Mouse (Mus musculus) 3134 (cell line): ENCODE results near the gene Cend1.
"Not testable (repeated sequence)": the region's sequence is repeated elsewhere in the genome, so short reads cannot be mapped to it uniquely, and the experiment has no call there.

Source experiments
- DNase-seq: peaks from one replicate; pipeline ENCODE4 v3.0.0-alpha.2; 2011; ENCODE audit warnings: low spot score; ENCODE audit not compliant: insufficient read length; ENCODE audit errors: extremely low read depth

Cend1 gene

DNA sequence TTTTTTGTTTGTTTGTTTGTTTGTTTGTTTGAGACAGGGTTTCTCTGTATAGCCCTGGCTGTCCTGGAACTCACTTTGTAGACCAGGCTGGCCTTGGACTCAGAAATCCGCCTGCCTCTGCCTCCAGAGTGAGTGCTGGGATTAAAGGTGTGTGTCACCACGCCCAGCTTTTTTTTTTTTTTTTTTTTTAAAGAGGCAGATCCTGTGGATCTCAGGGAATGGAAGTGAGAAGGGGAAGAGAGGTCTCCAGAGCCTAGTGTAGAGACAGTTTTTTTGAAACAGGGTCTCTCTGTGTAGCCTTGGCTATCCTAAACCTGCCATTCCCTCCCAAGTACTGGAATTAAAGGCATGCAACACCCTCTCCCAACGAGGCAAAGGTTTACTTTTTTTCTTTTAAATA is 17.1 kb upstream of the Cend1 start:
- not testable (repeated sequence) for DNase-seq

DNA sequence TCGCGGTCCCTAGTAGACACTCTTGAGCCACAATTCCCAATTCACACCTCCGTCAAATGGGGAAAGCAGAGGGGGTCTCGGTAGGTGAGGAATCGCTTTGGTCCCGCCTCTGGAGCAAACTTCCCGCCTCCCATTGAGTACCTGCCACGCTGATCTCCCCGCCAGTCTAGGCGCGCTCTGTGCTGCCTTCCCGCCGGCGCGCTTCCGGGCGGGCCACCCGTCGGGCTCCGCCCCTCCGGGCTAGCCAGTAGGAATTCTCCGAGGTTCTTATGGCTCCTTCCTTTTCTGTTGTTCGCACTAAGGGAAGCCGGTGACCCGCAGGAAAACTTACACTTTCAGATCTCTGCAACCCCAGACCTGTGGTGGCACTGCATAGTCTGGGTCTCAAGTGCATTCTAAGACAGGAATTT is 14.5 kb upstream of the Cend1 start, which contains the start of gene Pidd1:
Pidd1 (minus strand) TSS at position 198 of the 410 bp plus-strand sequence.
- peak; percentile 91 for DNase-seq

- peak; percentile 73 for DNase-seq
These were observed 14.0 kb upstream of the Cend1 start for GRCm38 (mm10) chr7:141443081-141443821.

- no peak for DNase-seq
These were observed 12.9 kb upstream of the Cend1 start for GRCm38 (mm10) chr7:141442199-141442598.

- DNase-seq = no peak
These were observed 12.2 kb upstream of the Cend1 start for GRCm38 (mm10) chr7:141441460-141441859.

- no peak for DNase-seq
These were observed 11.3 kb upstream of the Cend1 start for GRCm38 (mm10) chr7:141440613-141441012.

GRCm38 (mm10) chr7:141439811-141440210 is 10.5 kb upstream of the Cend1 start:
- DNase-seq = no peak

GRCm38 (mm10) chr7:141439140-141439679 is 9.9 kb upstream of the Cend1 start:
- DNase-seq = no peak

DNA sequence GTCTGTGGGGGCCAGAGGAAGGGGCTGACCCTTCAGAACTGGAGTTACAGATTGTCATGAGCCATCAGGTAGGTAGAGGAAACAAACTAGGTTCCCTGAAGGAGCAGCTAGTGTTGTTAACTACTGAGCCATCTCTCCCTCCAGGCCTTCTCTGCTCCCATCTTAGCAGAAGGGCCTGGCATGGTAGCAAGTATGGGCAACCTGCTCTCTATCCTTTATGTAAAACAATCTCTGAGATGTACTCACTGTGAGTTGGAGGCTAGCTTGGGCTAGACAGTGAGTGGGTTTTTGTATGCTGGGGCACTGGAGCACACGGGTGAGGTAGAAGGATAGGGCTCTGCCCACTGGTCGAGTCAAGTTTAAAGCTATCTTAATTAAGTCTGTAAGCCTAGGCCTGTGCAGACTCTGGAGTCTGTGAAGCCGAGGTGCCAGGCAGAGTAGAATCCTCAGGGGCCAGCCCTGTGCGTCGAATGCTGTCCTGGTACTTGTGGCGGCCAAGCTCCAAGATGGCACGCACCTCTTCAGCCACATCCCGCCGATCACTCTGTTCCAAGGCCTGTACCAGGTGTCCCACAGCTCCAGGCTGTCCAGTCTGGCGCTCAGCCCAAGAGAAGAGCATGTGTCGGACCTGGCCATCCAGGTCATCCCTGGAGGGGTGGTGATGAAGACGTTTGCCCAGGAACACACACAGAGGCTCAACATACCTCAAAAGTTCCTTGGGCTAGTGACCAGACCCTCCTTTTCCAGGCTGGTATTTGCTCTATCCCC is 9.1 kb upstream of the Cend1 start:
- no peak for DNase-seq

GRCm38 (mm10) chr7:141437178-141438120 is 8.2 kb upstream of the Cend1 start, which contains the start of gene Slc25a22:
Gene Slc25a22, minus strand, starts transcription at chr7:141437892.
- peak; percentile 87 for DNase-seq

DNA sequence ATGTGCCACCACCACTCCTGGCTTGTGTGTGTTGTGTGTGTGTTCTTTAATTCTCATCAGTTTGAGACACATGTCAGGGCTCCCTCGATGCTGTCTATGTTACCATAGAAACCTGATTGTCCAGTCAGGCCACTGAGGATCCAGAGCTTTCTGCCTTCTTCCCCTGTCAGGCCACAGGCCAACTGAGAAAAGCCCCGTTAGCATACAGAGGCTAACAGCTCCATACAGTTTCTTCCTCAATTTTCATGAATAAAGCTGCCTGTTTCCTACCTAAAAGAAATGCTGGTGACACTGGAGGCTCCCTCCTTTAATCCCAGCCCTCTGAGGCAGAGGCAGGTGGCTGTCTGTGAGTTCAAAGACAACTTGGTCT is 7.2 kb upstream of the Cend1 start:
- no peak for DNase-seq

GRCm38 (mm10) chr7:141435856-141436522 is 6.7 kb upstream of the Cend1 start:
- no peak for DNase-seq

GRCm38 (mm10) chr7:141435129-141435855 is 6.0 kb upstream of the Cend1 start:
- peak; percentile 64 for DNase-seq

DNA sequence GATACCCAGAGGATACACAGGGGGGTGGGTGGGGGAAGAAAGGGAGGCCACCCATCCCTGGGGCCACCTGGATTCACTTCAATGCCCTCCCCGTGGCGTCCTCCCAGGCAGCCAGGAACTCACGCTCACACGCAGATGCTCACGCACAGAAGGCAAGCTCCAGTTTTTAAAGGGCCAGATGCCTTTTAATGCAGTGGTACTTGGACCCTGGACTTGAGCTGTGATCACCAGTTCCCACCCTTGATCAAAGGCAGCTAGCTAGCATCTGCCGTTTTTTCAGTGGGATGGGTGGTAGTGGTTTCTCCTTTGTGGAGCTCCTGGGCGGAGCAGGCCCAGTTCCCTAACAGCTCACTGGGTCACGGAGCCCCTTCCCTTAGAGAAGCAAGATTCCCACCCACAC is 5.2 kb upstream of the Cend1 start:
- no peak for DNase-seq

DNA sequence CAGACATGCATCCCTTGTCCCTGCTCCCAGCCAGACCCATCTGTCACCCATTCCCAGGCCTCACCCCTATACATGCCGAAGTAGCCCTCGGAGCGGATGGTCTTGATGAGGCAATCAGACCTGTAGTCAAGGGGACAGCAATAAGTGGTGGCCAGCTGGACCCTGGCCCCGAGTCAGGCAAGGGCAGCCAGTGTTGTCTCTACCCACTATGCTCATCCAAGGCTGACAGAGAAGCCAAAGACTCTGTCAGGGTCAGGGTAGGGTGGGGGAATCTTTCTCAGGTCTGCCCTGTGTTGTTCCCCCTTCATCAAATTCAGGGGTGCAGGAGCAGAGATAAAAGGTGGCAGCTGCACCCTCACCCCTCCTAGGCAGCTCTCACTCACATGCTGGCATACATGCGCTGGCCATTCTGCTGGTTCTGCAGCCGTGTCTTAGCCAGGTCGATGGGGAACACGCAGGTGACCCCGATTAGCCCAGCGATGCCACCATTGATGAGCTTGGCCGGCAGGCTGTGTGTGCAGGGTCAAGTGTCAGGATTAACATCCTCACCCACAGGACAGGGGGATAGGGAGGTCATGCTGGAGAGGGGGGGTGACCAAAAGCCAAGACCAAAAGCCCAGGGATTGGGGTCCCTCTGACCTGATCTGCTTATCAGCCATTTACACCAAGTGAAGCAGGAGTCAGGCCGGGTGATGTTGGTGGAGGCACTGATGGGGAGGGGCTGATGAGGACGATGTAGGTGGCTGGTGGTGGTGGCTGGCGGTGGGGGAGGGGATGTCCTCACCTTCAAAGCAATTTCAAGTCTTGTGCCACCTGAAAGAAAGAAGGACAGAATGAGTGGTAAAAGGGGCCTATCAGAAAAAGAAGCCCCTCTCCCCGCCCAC is 4.5 kb upstream of the Cend1 start:
- DNase-seq = no peak

DNA sequence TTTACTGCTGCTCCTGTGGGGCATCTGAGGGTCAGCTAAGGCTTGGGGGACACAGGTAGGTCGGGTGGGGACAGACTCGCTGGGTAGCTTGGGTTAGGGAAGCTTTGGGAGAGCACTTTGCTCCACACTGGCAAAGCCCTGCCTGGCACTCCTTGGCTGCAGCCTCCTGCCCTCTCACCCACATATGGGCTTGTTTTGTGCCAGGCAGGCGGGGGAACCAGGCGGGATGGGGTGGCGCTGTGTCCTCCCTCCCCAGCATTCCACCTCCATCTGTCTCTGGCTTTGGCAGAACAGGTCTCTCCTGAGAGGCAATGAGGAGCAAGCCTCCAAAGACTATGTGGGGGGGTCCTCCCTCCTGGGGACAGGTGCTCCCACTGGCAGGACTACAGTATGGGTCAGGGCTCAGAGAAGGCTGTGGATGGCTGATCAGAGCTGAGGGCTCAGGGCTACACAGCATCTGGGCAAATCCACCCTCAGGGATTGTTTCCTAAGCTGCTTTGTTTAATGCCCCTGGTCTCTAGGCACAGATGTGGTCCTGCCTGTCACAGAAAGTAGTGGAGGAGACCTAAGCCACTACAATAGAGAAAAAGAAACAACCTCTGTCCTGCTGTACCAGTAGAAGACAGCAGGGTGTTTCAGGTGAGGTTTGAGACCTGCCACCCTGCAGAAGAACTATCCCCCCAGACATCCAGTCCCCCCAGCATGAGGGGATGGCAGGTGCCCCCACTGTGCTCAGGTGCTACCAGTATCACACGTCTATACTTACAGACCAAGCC is 3.6 kb upstream of the Cend1 start:
- DNase-seq = no peak

GRCm38 (mm10) chr7:141432186-141432611 is 2.9 kb upstream of the Cend1 start:
- DNase-seq = no peak
